Mouse (Mus musculus): ENCODE measurements at regions not wholly inside any gene's neighbourhood (a gene's known extent, or its start where the extent isn't known, plus 50 kb on each side); places are given as distances from the start of the nearest gene placed in this dataset.

GRCm38 (mm10) chr4:93467998-93468397, 132.7 kb upstream of the Tusc1 start:
- intact Hi-C loops (cut with DNase I), result no loop called here
- no peak for DNase-seq

GRCm38 (mm10) chr4:93467424-93467823, 132.1 kb upstream of the Tusc1 start:
- no peak for DNase-seq
- intact Hi-C loops (cut with DNase I), result no loop called here

- intact Hi-C loops (cut with DNase I), result no loop called here
- DNase-seq, result no peak
Observed at GRCm38 (mm10) chr4:93451357-93451756, 116.0 kb upstream of the Tusc1 start.

GRCm38 (mm10) chr4:93450831-93451230, 115.5 kb upstream of the Tusc1 start:
- intact Hi-C loops (cut with DNase I), result no loop called here
- DNase-seq, result no peak

- intact Hi-C loops (cut with DNase I), result no loop called here
- DNase-seq, result no peak
Observed at GRCm38 (mm10) chr4:93444666-93445065, 109.4 kb upstream of the Tusc1 start.

GRCm38 (mm10) chr4:93438587-93439336, 103.5 kb upstream of the Tusc1 start:
- intact Hi-C loops (cut with DNase I), result no loop called here
- no peak for DNase-seq

GRCm38 (mm10) chr4:93437386-93438130, 102.2 kb upstream of the Tusc1 start:
- DNase-seq, result no peak
- intact Hi-C loops (cut with DNase I), result no loop called here

GRCm38 (mm10) chr4:93412695-93413094, 77.4 kb upstream of the Tusc1 start:
- DNase-seq, result no peak
- intact Hi-C loops (cut with DNase I), result no loop called here

- intact Hi-C loops (cut with DNase I), result no loop called here
- no peak for DNase-seq
Observed at GRCm38 (mm10) chr4:93406876-93407275, 71.6 kb upstream of the Tusc1 start.

- DNase-seq, result no peak
- intact Hi-C loops (cut with DNase I), result no loop called here
Observed at GRCm38 (mm10) chr4:93400579-93400978, 65.3 kb upstream of the Tusc1 start.

Small RNA genes in the stretch of these regions (microRNA-seq; reads per million reads assigned to microRNA genes)
- 0 reads per million in 2 experiments for gene Gm22619

Data from heart, postnatal 10 days (tissue).